Mouse (Mus musculus) spleen, adult 2 months (tissue): ENCODE measurements around the gene Fam163b. TPM values are rescaled to one million over a fixed set of nuclear protein-coding genes. Genes with fewer than 3 reads are reported as not detected.

Experiments used
- DNase-seq, 2 experiments: peaks; one replicate each; pipeline versions ENCODE4 v3.0.0 to v3.0.0-alpha.2; 2012 to 2021; ENCODE audit warnings: low spot score in 2 of 2, low read depth in 1 of 2
- H3K27ac ChIP-seq: fragments of 200-500 bp; 2 replicates; pipeline ENCODE4 v1.5.1; 2012; ENCODE audit warnings: low read length, inconsistent platforms; ENCODE audit not compliant: insufficient read depth
- H3K27me3 ChIP-seq: fragments of 200-500 bp; 2 replicates; pipeline ENCODE4 v1.6.1; 2012; ENCODE audit warnings: mild to moderate bottlenecking, moderate library complexity, low read length, inconsistent platforms; ENCODE audit not compliant: control insufficient read depth, insufficient read depth
- H3K36me3 ChIP-seq: fragments of 200-500 bp; 2 replicates; pipeline ENCODE4 v1.6.1; 2012; ENCODE audit warnings: mild to moderate bottlenecking, low read length, inconsistent platforms; ENCODE audit not compliant: control insufficient read depth, insufficient read depth
- H3K4me1 ChIP-seq: fragments of 200-500 bp; 2 replicates; pipeline ENCODE4 v1.6.1; 2011; ENCODE audit warnings: inconsistent platforms; ENCODE audit not compliant: control insufficient read depth, insufficient read depth, insufficient read length
- H3K4me3 ChIP-seq: fragments of 200-500 bp; 2 replicates; pipeline ENCODE4 v1.5.1; 2011; ENCODE audit warnings: mild to moderate bottlenecking, inconsistent platforms; ENCODE audit not compliant: insufficient read depth, insufficient read length; ENCODE audit errors: extremely low read depth
- CTCF ChIP-seq: fragments of 200-500 bp; IDR thresholded peaks from 2 replicates; pipeline ENCODE4 v1.5.1; 2011; ENCODE audit warnings: mild to moderate bottlenecking, inconsistent platforms; ENCODE audit not compliant: insufficient read depth, insufficient read length, insufficient replicate concordance; ENCODE audit errors: extremely low read depth
- POLR2A ChIP-seq: fragments of 200-500 bp; IDR thresholded peaks from 2 replicates; pipeline ENCODE4 v1.6.1; 2011; ENCODE audit warnings: low read depth, low read length, inconsistent platforms
- WGBS: fragments of 180-500 bp; shearing (Covaris S2); methylation state at CpG from one replicate; pipeline ENCODE4 v1.1.7; 2018; 5-methylcytosine and 5-hydroxymethylcytosine counted together
- polyA plus RNA-seq: library from polyadenylated mRNA; depleted of rRNA; stranded (reverse); fragments of >200 nt; gene quantifications from 2 replicates; pipeline ENCODE4 v1.2.3, GENCODE M21; 2012; rRNA removed

Gene Fam163b
- polyA plus RNA-seq, result not detected in 2 replicates

DNA sequence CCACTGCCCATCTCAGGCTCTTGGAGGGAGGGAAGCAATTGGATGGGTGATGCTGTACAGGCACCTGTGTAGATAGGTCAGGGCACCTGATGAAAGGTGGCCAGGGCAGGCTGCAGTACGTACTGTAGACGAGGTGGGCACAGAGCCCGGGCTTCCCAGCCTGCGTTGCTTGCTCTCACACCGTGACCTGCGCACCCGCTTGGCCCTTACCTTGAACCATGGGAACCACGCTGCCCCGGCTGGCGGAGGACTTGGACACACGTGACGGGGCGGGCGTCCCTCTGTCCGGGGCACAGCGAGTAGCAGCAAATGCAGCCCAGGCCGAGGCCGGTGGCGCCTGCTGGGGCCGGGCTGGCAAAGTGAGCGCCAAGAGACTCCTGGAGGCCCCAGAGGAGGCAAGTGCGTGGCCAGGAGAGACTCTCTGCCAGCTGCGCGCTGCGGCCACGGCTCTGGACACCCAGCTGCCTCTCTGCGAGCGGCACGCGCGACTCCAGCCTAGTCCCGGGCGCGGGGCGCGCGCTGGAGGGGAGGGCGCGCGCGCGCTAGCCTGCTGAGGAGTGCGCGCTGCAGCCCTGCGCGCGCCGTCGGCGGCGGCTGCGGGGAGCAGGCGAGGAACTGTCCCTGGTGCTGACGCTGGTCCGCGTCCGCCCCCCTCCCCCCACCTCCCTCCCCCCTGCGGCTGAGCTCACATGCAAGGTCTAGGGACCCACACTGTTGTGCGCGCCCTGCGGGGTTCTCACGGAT is at the start of gene Fam163b:
Gene Fam163b, minus strand, starts transcription at position 542 of the 744 bp plus-strand sequence.
- DNase-seq, result no peak
- H3K4me3 ChIP-seq, result no peak within 1 kb of the TSS
- TF ChIP-seq CTCF (no peak), POLR2A (no peak)
- H3K4me1 ChIP-seq, result peaks cover 4% of the 10 kb centered on the region; the same call in 1 of the 2 replicates
- WGBS, result 4% methylated on average over 62 of the region's 62 CpGs
- H3K27me3 ChIP-seq, result peaks cover 4% of the 10 kb centered on the region; the same call in 1 of the 2 replicates
- H3K36me3 ChIP-seq, result no peaks in the 10 kb centered on the region
- H3K27ac ChIP-seq, result no peak within 1 kb of the TSS

GRCm38 (mm10) chr2:27189994-27190393 is 47.7 kb upstream of the Fam163b start:
- no peaks in the 10 kb centered on the region for H3K27me3 ChIP-seq
- WGBS, result 84% methylated on average over 4 of the region's 4 CpGs
- no peak overlapping the region for H3K27ac ChIP-seq
- no peak overlapping the region for H3K4me3 ChIP-seq
- H3K4me1 ChIP-seq, result peaks cover 3% of the 10 kb centered on the region; the same call in 1 of the 2 replicates
- DNase-seq, result no peak
- TF ChIP-seq CTCF, result no peak
- no peak for TF ChIP-seq POLR2A
- H3K36me3 ChIP-seq, result no peaks in the 10 kb centered on the region

- H3K36me3 ChIP-seq, result no peaks in the 10 kb centered on the region
- H3K27ac ChIP-seq, result peak overlapping the region; percentile 58
- H3K4me1 ChIP-seq, result peaks cover 3% of the 10 kb centered on the region; the same call in 1 of the 2 replicates
- no peaks in the 10 kb centered on the region for H3K27me3 ChIP-seq
- peak; percentile 12 to 41 for DNase-seq
- no peak overlapping the region for H3K4me3 ChIP-seq
- WGBS, result 36% methylated on average over 6 of the region's 6 CpGs
- TF ChIP-seq CTCF (no peak), POLR2A (no peak)
Observed at GRCm38 (mm10) chr2:27187531-27187930, 45.2 kb upstream of the Fam163b start.

DNA sequence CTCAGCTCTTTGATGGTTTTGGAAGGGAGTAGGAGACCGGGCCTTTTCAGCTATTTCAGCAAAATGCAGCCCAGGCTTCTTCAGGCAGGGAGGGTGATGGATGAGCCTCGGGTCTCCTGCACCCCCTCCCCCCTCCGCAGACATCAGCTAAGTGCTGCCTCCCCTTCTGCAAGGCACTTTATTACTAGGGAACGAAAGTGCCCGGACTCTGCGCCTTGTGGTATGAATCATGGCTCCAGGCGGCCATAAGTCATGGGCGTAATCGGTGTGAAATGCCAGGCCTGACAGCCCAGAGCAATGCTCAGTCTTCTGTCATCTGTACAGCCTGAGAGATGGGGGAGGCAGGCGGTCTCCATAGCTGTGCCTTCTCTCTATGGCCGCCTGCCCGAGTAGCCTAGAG is 41.4 kb upstream of the Fam163b start:
- DNase-seq, result no peak
- Histone ChIP-seq H3K4me3 (no peak overlapping the region), H3K36me3 (no peaks in the 10 kb centered on the region), H3K27me3 (no peaks in the 10 kb centered on the region), H3K27ac (no peak overlapping the region), H3K4me1 (peaks cover 3% of the 10 kb centered on the region; the same call in 1 of the 2 replicates)
- no peak for TF ChIP-seq CTCF
- 81% methylated on average over 12 of the region's 12 CpGs for WGBS

GRCm38 (mm10) chr2:27181907-27182306 is 39.6 kb upstream of the Fam163b start:
- no peak overlapping the region for H3K4me3 ChIP-seq
- no peaks in the 10 kb centered on the region for H3K4me1 ChIP-seq
- 75% methylated on average over 4 of the region's 4 CpGs for WGBS
- TF ChIP-seq POLR2A (no peak), CTCF (no peak)
- H3K36me3 ChIP-seq, result no peaks in the 10 kb centered on the region
- H3K27me3 ChIP-seq, result no peaks in the 10 kb centered on the region
- H3K27ac ChIP-seq, result no peak overlapping the region
- no peak for DNase-seq

- Histone ChIP-seq H3K27me3 (no peaks in the 10 kb centered on the region), H3K27ac (no peak overlapping the region), H3K36me3 (no peaks in the 10 kb centered on the region), H3K4me1 (no peaks in the 10 kb centered on the region), H3K4me3 (no peak overlapping the region)
- WGBS, result 89% methylated on average over 8 of the region's 8 CpGs
- no peak for TF ChIP-seq CTCF
- TF ChIP-seq POLR2A, result no peak
- DNase-seq, result no peak
Observed at GRCm38 (mm10) chr2:27179101-27179500, 36.8 kb upstream of the Fam163b start.

GRCm38 (mm10) chr2:27175696-27176267 is 33.5 kb upstream of the Fam163b start:
- Histone ChIP-seq H3K4me1 (no peaks in the 10 kb centered on the region), H3K27me3 (no peaks in the 10 kb centered on the region), H3K27ac (no peak overlapping the region), H3K36me3 (no peaks in the 10 kb centered on the region), H3K4me3 (no peak overlapping the region)
- TF ChIP-seq CTCF (no peak), POLR2A (no peak)
- DNase-seq, result no peak
- 56% methylated on average over 10 of the region's 10 CpGs for WGBS
